Mouse (Mus musculus) inflammation-experienced regulatory T-cells, adult 6 months (primary cell): ENCODE results near the gene Gmpr. TPM values are rescaled to one million over a fixed set of nuclear protein-coding genes. Genes with fewer than 3 reads are reported as not detected.
"Not testable (repeated sequence)": the region's sequence is repeated elsewhere in the genome, so short reads cannot be mapped to it uniquely, and the experiment has no call there.

Experiments used
- ATAC-seq: one replicate; pipeline ENCODE4 v1.8.0; 2017
- polyA plus RNA-seq, 3 experiments: library from polyadenylated mRNA; unstranded; fragments of 100-300 nt; shearing (Covaris generic); gene quantifications; one replicate each; pipeline ENCODE4 v1.2.1; 2017

The Gmpr gene
- polyA plus RNA-seq = under 1 TPM in 1 of 3 experiments, not detected in 2; 0.52 TPM

- no peak for ATAC-seq
Observed at GRCm38 (mm10) chr13:45507274-45508229, at the start of gene Gmpr. TSS of gene Gmpr (plus strand) at chr13:45507444.

GRCm38 (mm10) chr13:45457459-45457858, 49.8 kb upstream of the Gmpr start:
- no peak for ATAC-seq

GRCm38 (mm10) chr13:45460177-45460576, 47.1 kb upstream of the Gmpr start:
- ATAC-seq = no peak

- ATAC-seq = no peak
Observed at GRCm38 (mm10) chr13:45461370-45461958, 45.8 kb upstream of the Gmpr start.

DNA sequence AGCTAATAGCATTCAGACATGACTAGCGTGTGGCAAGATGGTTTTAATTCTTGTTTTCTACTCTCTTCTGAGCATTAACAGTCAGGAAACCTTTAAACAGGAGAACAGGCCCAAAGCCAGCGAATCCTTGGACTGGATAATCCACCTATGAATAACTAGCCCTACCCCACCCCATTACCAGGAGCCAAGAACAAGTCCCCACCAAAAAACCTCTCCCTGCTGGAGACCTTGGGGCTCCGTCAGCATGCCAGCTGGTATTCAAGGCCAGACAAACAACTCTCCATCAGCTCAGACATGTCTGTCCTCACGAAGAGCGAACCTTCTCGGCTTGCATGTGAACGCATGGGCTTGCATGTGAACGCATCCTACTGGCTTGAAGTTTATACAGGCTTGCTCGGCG, 41.6 kb upstream of the Gmpr start:
- ATAC-seq = no peak

- no peak for ATAC-seq
Observed at GRCm38 (mm10) chr13:45466031-45466519, 41.2 kb upstream of the Gmpr start.

- ATAC-seq = no peak
Observed at GRCm38 (mm10) chr13:45468751-45469150, 38.5 kb upstream of the Gmpr start.

GRCm38 (mm10) chr13:45469481-45470301, 37.6 kb upstream of the Gmpr start:
- ATAC-seq = no peak

GRCm38 (mm10) chr13:45473311-45473710, 33.9 kb upstream of the Gmpr start:
- no peak for ATAC-seq

DNA sequence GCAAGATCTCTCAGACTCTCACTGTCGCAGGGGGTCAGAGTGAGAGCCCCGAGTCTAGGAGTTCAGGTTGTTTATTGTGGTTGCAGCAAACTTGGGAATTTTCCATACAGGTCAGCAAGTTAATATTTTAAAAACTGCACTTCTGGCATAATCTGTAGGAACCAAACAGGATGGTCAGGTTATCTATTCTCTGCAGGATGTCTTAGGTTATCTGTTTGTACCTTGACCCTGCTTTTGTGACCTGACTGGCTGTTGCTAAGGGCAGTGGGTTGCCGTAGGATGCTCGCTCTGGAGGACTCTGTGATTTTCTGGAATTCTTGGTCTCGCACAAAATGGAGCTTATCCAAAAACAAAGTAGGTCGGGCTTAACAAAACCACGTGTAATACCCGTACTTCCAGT, 31.9 kb upstream of the Gmpr start:
- no peak for ATAC-seq

- ATAC-seq = peak; percentile 28
Observed at GRCm38 (mm10) chr13:45477183-45477582, 30.1 kb upstream of the Gmpr start.

GRCm38 (mm10) chr13:45479951-45480350, 27.3 kb upstream of the Gmpr start:
- ATAC-seq = no peak

- ATAC-seq = no peak
Observed at GRCm38 (mm10) chr13:45483215-45483614, 24.0 kb upstream of the Gmpr start.

DNA sequence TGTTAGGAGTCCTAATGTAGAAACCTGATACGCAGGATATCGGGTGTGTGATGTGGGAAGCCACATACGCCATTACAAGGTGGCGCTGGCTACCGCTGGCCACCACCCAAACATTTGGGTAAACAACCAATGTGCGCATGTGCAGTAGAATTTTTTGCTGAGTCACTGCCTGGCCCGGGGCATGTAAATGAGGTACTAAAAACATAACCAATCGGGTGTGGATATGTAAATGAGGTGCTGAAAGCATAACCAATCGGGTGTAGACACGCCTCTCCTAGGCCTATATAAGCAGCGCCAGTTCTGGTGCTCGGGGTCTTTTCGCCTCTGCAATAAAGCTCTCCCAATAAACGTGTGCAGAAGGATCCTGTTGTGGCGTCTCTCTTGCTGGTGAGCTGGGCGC, 23.3 kb upstream of the Gmpr start:
- ATAC-seq = not testable (repeated sequence)

- no peak for ATAC-seq
Observed at GRCm38 (mm10) chr13:45485602-45486001, 21.6 kb upstream of the Gmpr start.

- ATAC-seq = no peak
Observed at GRCm38 (mm10) chr13:45486598-45486997, 20.6 kb upstream of the Gmpr start.

DNA sequence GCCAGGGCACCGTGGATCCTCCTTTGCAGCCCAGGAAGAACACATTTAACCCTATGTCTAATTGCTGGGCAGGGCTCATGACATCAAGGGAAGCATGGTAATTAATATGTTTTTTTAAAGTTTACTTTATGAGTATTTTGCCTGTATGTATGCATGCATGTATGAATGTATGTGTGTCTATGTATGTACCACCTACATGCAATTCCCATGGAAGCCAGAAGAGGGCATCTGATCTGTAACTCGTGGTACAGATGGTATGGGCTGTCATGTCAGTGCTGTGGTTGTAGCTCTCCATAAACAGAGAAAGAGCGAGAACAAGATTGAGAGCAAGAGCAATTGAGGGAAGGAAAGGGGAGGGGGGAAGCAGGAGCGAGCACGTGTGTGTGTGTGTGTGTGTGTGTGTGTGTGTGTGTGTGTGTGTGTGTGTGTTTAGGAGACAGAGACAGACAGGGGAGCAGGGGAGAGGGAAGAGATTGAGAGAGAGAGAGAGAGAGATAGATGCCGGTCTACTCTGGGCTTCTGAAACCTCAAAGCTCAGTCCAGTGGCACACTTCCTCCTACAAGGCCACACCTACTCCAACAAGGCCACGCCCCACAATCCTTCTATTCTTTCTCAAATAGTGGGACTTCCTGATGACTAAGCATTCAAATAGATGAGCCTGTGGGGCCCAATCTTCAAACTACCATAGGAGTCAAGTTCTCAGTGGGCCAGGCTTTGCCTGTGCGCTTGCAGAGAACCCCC, 15.1 kb upstream of the Gmpr start:
- no peak for ATAC-seq

- no peak for ATAC-seq
Observed at GRCm38 (mm10) chr13:45493846-45494245, 13.4 kb upstream of the Gmpr start.

DNA sequence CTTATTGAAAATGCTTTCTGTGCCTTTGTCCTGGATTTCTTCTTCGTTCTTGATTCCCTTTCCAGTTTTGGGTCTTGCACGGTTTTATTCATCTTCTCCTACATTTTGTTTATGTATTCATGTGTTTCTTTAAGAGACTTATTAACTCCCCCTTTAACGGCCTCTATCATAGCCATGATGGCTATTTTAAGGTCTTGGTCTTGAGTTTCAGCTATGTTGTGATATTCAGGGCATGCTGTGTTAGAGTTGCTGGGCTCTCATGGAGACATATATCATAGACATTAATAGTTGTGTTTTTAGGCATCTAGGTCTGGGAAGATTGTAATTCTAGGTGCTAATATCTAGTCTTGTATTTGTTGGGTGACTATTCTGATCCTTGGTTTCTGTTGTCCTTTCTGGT, 8.6 kb upstream of the Gmpr start:
- ATAC-seq = no peak

DNA sequence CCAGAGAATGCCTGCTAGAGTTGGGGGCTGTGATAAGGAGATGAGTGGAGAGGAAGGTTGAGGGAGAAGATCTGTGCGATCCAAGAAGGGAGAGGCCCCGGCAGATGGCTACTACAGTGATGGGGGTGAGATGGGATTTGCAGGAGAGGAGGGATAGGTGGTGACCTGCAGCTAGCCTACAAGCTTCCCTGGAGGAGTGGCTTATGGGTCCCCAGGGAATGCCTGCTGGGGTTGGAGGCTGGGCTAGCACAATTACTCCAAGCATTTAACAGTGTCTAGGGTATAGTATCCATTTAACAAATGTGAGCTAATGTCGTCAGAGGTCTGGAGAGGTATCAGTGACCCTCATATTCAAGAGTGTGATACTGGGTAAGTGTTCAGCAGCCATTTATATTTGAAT, 7.9 kb upstream of the Gmpr start:
- no peak for ATAC-seq

GRCm38 (mm10) chr13:45499906-45500305, 7.3 kb upstream of the Gmpr start:
- no peak for ATAC-seq

GRCm38 (mm10) chr13:45502791-45503190, 4.5 kb upstream of the Gmpr start:
- ATAC-seq = no peak
